Mouse (Mus musculus) heart, embryonic 11.5 days (tissue): Measurements from ENCODE around the gene Wdpcp. TPM values are rescaled to one million over a fixed set of nuclear protein-coding genes. Genes with fewer than 3 reads are reported as not detected.

ENCODE experiments used
- ATAC-seq: fragments of 200-750 bp; cut with Nextera tagmentation; replicated peaks from 2 replicates; pipeline ENCODE4 v1.8.0; 2017; ENCODE audit warnings: moderate library complexity; ENCODE audit not compliant: insufficient number of reproducible peaks, low FRiP score, low TSS enrichment
- H3K27ac ChIP-seq: fragments of 300-500 bp; sonication (generic); 2 replicates; pipeline ENCODE4 v1.5.1; 2014; ENCODE audit warnings: mild to moderate bottlenecking, low read depth, low read length
- H3K27me3 ChIP-seq: fragments of 300-500 bp; sonication (generic); 2 replicates; pipeline ENCODE4 v1.6.1; 2014; ENCODE audit warnings: mild to moderate bottlenecking, low read length, mixed read lengths; ENCODE audit not compliant: control insufficient read depth, insufficient read depth
- H3K36me3 ChIP-seq: fragments of 300-500 bp; sonication (generic); 2 replicates; pipeline ENCODE4 v1.6.1; 2014; ENCODE audit warnings: mild to moderate bottlenecking, low read length, moderate library complexity, mixed read lengths; ENCODE audit not compliant: control insufficient read depth, insufficient read depth
- H3K4me1 ChIP-seq: fragments of 300-500 bp; sonication (generic); 2 replicates; pipeline ENCODE4 v1.6.1; 2014; ENCODE audit warnings: low read length; ENCODE audit not compliant: control insufficient read depth, insufficient read depth
- H3K4me2 ChIP-seq: fragments of 300-500 bp; sonication (generic); 2 replicates; pipeline ENCODE4 v1.6.1; 2014; ENCODE audit warnings: mild to moderate bottlenecking, moderate library complexity
- H3K4me3 ChIP-seq: fragments of 300-500 bp; sonication (generic); 2 replicates; pipeline ENCODE4 v1.5.1; 2014; ENCODE audit warnings: low read depth, low read length
- H3K9ac ChIP-seq: fragments of 300-500 bp; sonication (generic); 2 replicates; pipeline ENCODE4 v1.6.1; 2014; ENCODE audit warnings: mild to moderate bottlenecking, low read depth, low read length, moderate library complexity
- H3K9me3 ChIP-seq: fragments of 300-500 bp; sonication (generic); replicated peaks from 2 replicates; pipeline ENCODE4 v1.6.1; 2016; ENCODE audit warnings: low read length; ENCODE audit not compliant: control insufficient read depth
- whole genome bisulfite sequencing: fragments of 180-500 bp; shearing (Covaris S2); extraction: QIAGEN DNeasy Blood & Tissue Kit; methylation state at CpG from one replicate; pipeline ENCODE4 v1.1.7; 2014; ENCODE audit not compliant: insufficient replicate concordance; 5-methylcytosine and 5-hydroxymethylcytosine counted together
- polyA plus RNA-seq: library from polyadenylated mRNA; unstranded; fragments of >200 nt; fragmentation: Nextera tagmentation; extraction: Ambion mirVana; gene quantifications from 2 replicates; pipeline ENCODE4 v1.2.1, GENCODE M21; 2014

Gene Wdpcp
- polyA plus RNA-seq, 1 experiment from 2014 or later = 6.5 TPM

DNA sequence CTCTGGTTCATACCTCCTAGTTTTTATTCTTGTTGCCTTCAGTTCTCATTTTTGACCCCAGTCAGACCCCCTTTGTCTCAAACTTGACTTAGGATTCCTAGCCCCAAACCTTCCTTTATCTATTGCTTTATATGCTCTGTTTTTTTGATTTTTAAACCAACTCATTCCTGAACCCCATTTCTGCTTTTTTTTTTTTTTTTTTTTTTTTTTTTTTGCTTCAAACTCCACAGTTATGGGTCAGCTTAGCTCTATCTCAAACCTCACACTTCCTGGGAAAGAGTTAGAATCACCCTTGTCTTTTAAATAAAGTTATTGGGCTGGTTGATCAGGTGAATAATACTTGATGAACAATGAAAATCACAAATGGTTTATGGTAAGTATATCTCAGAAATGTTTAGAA, 24.5 kb upstream of the Wdpcp start:
- Histone ChIP-seq H3K9me3 (no peaks in the 10 kb centered on the region), H3K27me3 (no peaks in the 10 kb centered on the region), H3K4me1 (no peaks in the 10 kb centered on the region), H3K27ac (no peak overlapping the region), H3K36me3 (no peaks in the 10 kb centered on the region), H3K4me2 (no peak overlapping the region), H3K9ac (no peak overlapping the region), H3K4me3 (no peak overlapping the region)
- ATAC-seq = no peak

DNA sequence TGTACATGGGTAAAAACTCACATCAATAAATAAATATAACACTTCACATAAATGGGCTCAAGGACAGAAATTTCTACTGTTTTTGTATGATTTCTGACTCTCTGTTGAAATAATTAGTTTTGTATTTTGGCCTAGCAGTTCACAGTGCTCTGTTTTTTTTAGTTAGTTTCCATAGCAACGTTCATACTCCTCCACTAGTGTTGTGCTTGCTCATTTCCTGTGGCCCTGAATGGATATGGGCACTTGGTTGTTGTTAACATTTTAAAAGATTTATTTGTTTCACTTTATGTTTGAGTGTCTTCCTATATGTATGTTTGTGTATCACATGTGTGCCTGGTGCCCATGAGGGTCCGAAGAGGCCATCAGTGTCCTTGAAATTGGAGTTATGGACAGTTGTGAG, 23.0 kb upstream of the Wdpcp start:
- no peak overlapping the region for H3K4me3 ChIP-seq
- ATAC-seq = no peak

DNA sequence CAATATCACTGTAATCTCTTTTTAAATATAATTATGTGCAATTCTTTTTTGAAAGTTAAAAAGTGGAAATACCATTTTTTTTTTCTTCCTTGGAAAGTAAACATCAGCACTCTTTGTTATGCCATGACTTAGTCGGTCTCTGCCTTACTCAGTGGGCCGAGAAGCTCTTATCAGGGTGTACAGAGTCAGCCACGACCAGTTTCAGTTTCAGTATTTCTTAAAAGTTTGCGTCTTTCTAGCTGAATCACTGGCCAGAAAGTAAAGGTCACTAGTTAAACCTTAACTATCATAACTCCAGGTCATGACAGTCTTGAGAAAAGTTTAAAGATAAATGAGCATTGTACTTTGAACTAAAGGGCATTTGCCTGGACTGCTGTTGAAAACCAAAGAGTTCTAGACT, 22.3 kb upstream of the Wdpcp start:
- Histone ChIP-seq H3K27ac (no peak overlapping the region), H3K4me1 (no peaks in the 10 kb centered on the region), H3K36me3 (no peaks in the 10 kb centered on the region), H3K27me3 (no peaks in the 10 kb centered on the region), H3K9ac (no peak overlapping the region), H3K9me3 (no peaks in the 10 kb centered on the region), H3K4me3 (no peak overlapping the region), H3K4me2 (no peak overlapping the region)
- no peak for ATAC-seq
- whole genome bisulfite sequencing = 57% methylated on average over 4 of the region's 4 CpGs

More for the DNA sequence above, 23.0 kb upstream of the Wdpcp start:
- no peak overlapping the region for H3K4me2 ChIP-seq
- H3K27me3 ChIP-seq = no peaks in the 10 kb centered on the region
- no peak overlapping the region for H3K27ac ChIP-seq
- no peak overlapping the region for H3K9ac ChIP-seq
- H3K36me3 ChIP-seq = no peaks in the 10 kb centered on the region
- WGBS = 80% methylated on average over 2 of the region's 2 CpGs
- no peaks in the 10 kb centered on the region for H3K9me3 ChIP-seq
- no peaks in the 10 kb centered on the region for H3K4me1 ChIP-seq

DNA sequence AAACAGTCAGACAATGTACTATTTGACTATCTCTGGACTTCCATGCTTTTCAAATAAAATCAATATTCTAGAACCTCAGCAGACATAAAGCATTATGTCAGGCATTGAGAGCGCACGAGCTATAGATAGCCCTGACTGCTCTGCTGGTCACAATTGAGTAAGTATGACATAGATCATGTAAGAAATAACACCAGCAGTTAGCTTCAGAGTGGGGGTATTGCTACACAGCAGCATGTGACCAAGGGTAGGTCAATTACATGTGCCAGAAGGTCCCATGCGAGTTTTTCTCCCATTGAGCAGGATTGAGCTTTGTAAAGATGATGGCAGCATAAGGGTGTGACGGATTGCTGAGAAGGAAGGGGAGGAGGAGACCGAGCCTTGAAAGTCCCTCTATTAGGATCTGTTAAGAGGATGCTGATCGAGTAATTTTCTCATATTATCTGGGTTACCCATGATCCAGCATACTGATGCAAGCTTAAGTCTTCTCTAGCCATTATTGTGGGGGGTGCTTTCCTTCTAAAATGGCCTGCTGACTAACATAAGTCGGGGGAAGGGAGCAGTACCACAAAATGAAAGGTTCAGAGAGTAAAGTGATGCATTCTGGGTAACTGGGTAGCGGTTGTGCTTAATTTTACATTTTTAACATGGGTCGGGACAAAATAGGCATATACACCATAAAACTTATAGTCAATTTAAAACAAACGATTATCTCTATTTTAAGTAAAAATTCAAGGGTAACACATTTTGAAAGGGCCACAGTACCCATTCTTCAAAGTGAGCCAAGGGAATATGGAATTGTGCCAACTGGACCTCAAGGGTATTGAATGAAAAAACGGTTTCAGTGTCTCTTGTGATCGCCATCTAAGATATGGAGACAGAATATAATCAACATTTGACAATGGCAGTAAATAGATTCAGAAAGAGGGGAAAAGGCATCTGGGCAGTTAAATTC, 21.5 kb upstream of the Wdpcp start:
- no peaks in the 10 kb centered on the region for H3K4me1 ChIP-seq
- no peak overlapping the region for H3K4me3 ChIP-seq
- no peak overlapping the region for H3K4me2 ChIP-seq
- H3K9me3 ChIP-seq = no peaks in the 10 kb centered on the region
- H3K27ac ChIP-seq = no peak overlapping the region
- no peaks in the 10 kb centered on the region for H3K36me3 ChIP-seq
- H3K27me3 ChIP-seq = no peaks in the 10 kb centered on the region
- no peak for ATAC-seq
- no peak overlapping the region for H3K9ac ChIP-seq
- WGBS = 84% methylated on average over 12 of the region's 12 CpGs

DNA sequence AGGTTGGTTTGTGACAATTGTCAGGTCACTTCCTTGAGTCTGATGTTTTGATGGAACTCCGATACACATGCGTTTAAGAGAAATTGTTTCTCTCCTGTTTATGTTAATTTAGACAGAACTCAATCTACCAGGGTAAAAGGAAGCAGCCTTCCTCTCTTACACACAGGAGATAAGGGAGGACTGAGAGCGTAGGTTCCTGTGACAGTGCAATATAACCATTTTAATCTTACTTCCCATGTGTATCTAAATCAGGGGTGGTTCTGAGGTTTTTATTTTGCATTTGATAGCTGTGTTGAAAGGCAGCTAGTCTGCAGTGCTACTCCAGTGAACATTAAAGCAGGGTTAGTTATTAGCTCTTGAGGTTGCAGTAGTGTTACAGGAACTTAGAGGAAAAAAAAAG, 20.0 kb upstream of the Wdpcp start:
- Histone ChIP-seq H3K4me3 (no peak overlapping the region), H3K4me1 (no peaks in the 10 kb centered on the region), H3K36me3 (no peaks in the 10 kb centered on the region), H3K27me3 (no peaks in the 10 kb centered on the region), H3K9me3 (no peaks in the 10 kb centered on the region), H3K27ac (no peak overlapping the region), H3K4me2 (no peak overlapping the region), H3K9ac (no peak overlapping the region)
- ATAC-seq = no peak
- 46% methylated on average over 3 of the region's 3 CpGs for WGBS

DNA sequence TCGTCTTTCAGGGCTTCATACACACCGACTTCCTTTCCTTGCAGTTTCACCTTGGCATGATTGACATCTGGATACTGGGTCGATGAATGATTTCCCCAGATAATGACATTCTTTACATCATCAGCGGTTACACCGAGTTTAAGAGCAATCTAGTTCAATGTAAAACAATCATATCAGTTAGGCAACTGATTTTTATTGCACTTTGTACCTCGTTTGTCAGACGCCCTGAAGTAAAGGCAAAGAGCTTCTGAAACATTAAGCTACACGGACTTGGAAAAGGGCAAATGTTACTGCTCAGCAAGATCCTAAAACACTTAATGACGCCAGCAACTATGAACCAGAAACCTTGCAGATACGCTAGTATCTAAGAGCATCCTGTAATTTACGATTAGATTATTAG, 12.3 kb upstream of the Wdpcp start:
- H3K36me3 ChIP-seq = peaks cover 34% of the 10 kb centered on the region
- H3K4me2 ChIP-seq = no peak overlapping the region
- no peak overlapping the region for H3K27ac ChIP-seq
- no peak for ATAC-seq
- no peaks in the 10 kb centered on the region for H3K27me3 ChIP-seq
- 85% methylated on average over 11 of the region's 11 CpGs for WGBS
- no peak overlapping the region for H3K4me3 ChIP-seq
- H3K9me3 ChIP-seq = no peaks in the 10 kb centered on the region
- no peak overlapping the region for H3K9ac ChIP-seq
- peaks cover 3% of the 10 kb centered on the region; the same call in 1 of the 2 replicates for H3K4me1 ChIP-seq

DNA sequence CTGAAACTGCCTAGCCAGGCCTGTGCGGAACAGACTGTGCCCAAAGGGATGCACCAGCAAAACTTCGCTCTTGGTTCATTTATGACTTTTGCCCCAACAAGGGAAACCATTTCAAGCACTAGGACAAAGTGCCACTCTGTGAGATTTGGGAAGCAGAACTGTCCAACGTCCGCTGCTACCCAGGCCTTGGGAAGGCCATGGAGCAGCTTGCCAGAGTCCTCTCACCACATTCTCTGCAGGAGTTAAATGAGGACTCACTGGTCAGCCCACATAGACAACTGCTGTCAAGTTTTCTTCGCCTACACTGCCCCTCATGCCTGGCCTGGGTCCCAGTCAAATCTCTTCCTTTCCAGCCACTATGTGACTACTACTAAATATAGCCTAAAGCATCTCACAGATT, 10.7 kb upstream of the Wdpcp start:
- 86% methylated on average over 5 of the region's 5 CpGs for WGBS
- Histone ChIP-seq H3K27me3 (no peaks in the 10 kb centered on the region), H3K36me3 (peaks cover 39% of the 10 kb centered on the region), H3K9ac (no peak overlapping the region), H3K4me3 (no peak overlapping the region), H3K4me2 (no peak overlapping the region), H3K4me1 (peaks cover 3% of the 10 kb centered on the region; the same call in 1 of the 2 replicates), H3K9me3 (no peaks in the 10 kb centered on the region), H3K27ac (no peak overlapping the region)
- ATAC-seq = no peak

DNA sequence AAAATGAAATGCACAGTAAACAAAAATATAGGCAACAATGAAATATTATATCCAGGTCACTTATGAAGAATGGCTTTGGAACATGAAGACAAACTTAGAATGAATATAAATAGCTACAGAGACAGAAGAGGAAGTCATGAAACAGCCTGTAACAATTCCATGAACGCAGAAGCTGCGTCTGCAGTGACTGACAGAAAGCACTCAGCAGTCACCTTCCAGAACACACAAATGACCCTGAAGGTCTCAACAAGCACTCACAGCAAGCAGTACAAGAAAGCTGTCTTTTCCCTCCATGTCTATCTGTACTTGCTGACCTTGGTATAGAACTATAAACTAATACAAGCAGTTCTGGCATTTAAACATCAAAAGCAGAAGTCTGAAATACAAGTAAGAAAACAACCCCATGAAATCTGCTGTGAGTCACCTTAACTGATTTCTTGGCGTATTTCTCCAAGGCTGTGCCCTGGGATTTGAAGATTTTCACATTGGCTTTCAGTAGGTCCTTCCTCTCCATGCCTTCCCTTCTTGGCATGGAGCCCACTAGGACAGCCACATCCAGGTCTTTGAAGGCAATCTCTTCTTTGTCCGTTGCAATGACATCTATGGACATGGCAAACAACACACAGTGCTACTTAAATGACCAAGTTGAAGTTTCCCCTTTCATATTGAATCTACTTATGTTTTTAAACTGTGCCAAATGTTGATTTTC, 8.3 kb upstream of the Wdpcp start:
- WGBS = 55% methylated on average over 4 of the region's 4 CpGs
- Histone ChIP-seq H3K4me3 (no peak overlapping the region), H3K9ac (no peak overlapping the region), H3K9me3 (no peaks in the 10 kb centered on the region), H3K27me3 (no peaks in the 10 kb centered on the region), H3K4me1 (peaks cover 5% of the 10 kb centered on the region), H3K36me3 (peaks cover 34% of the 10 kb centered on the region), H3K27ac (peak overlapping the region; percentile 80), H3K4me2 (peak overlapping the region; percentile 19; the same call in 1 of the 2 replicates)
- ATAC-seq = no peak
